Mouse (Mus musculus) heart, embryonic 11.5 days (tissue): Measurements from ENCODE around the gene Stk24. TPM values are rescaled to one million over a fixed set of nuclear protein-coding genes. Genes with fewer than 3 reads are reported as not detected.
A peak's percentile ranks its signal among the peaks of the same experiment; 100 is the strongest.

Source experiments
- ATAC-seq: fragments of 200-750 bp; cut with Nextera tagmentation; replicated peaks from 2 replicates; pipeline ENCODE4 v1.8.0; 2017; ENCODE audit warnings: moderate library complexity; ENCODE audit not compliant: insufficient number of reproducible peaks, low FRiP score, low TSS enrichment
- H3K27ac ChIP-seq: fragments of 300-500 bp; sonication (generic); 2 replicates; pipeline ENCODE4 v1.5.1; 2014; ENCODE audit warnings: mild to moderate bottlenecking, low read depth, low read length
- H3K27me3 ChIP-seq: fragments of 300-500 bp; sonication (generic); 2 replicates; pipeline ENCODE4 v1.6.1; 2014; ENCODE audit warnings: mild to moderate bottlenecking, low read length, mixed read lengths; ENCODE audit not compliant: control insufficient read depth, insufficient read depth
- H3K36me3 ChIP-seq: fragments of 300-500 bp; sonication (generic); 2 replicates; pipeline ENCODE4 v1.6.1; 2014; ENCODE audit warnings: mild to moderate bottlenecking, low read length, moderate library complexity, mixed read lengths; ENCODE audit not compliant: control insufficient read depth, insufficient read depth
- H3K4me1 ChIP-seq: fragments of 300-500 bp; sonication (generic); 2 replicates; pipeline ENCODE4 v1.6.1; 2014; ENCODE audit warnings: low read length; ENCODE audit not compliant: control insufficient read depth, insufficient read depth
- H3K4me2 ChIP-seq: fragments of 300-500 bp; sonication (generic); 2 replicates; pipeline ENCODE4 v1.6.1; 2014; ENCODE audit warnings: mild to moderate bottlenecking, moderate library complexity
- H3K4me3 ChIP-seq: fragments of 300-500 bp; sonication (generic); 2 replicates; pipeline ENCODE4 v1.5.1; 2014; ENCODE audit warnings: low read depth, low read length
- H3K9ac ChIP-seq: fragments of 300-500 bp; sonication (generic); 2 replicates; pipeline ENCODE4 v1.6.1; 2014; ENCODE audit warnings: mild to moderate bottlenecking, low read depth, low read length, moderate library complexity
- H3K9me3 ChIP-seq: fragments of 300-500 bp; sonication (generic); replicated peaks from 2 replicates; pipeline ENCODE4 v1.6.1; 2016; ENCODE audit warnings: low read length; ENCODE audit not compliant: control insufficient read depth
- WGBS: fragments of 180-500 bp; shearing (Covaris S2); extraction: QIAGEN DNeasy Blood & Tissue Kit; methylation state at CpG from one replicate; pipeline ENCODE4 v1.1.7; 2014; ENCODE audit not compliant: insufficient replicate concordance; 5-methylcytosine and 5-hydroxymethylcytosine counted together
- polyA plus RNA-seq: library from polyadenylated mRNA; unstranded; fragments of >200 nt; fragmentation: Nextera tagmentation; extraction: Ambion mirVana; gene quantifications from 2 replicates; pipeline ENCODE4 v1.2.1, GENCODE M21; 2014

The Stk24 gene
- polyA plus RNA-seq, 1 experiment from 2014 or later = 37.7 TPM

DNA sequence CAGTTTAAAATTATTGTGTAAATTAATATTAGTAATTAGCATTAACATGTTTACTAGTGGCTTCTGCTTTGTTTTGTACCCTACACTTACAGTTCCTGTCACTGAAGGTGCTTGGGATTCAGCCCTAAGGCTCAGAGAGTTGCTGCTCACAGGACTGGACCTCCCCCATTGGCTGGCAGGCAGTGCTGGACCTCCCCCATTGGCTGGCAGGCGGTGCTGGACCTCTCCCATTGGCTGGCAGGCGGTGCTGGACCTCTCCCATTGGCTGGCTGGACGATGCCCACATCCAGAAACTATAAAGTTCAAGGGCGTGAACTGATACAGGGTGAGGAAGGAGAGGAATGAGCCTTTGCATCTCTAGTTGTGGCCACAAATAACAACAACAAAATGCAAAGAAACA, 15.3 kb upstream of the Stk24 start:
- Histone ChIP-seq H3K27me3 (no peaks in the 10 kb centered on the region), H3K27ac (no peak overlapping the region), H3K9ac (no peak overlapping the region), H3K4me2 (no peak overlapping the region), H3K36me3 (no peaks in the 10 kb centered on the region), H3K4me1 (no peaks in the 10 kb centered on the region), H3K9me3 (no peaks in the 10 kb centered on the region), H3K4me3 (no peak overlapping the region)
- WGBS = 76% methylated on average over 4 of the region's 4 CpGs
- no peak for ATAC-seq

DNA sequence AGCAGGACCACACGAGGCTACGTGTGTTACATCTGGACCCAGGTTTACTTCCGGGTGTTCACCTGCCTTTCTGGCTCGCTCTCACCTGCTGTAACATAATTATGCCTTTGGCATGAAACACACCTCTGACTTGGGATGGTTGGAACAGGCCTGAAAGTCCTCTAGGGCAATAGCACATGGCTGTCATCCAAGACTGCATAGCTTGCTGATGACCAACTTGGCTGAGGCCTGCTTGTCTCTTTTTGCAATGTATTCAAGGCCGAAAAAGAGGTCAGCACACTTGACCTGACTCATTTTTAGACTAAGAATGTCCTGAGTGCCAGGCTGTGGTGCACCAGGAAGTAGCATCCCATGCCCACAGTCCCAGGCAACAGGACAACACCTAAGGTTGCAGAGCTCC, 12.1 kb upstream of the Stk24 start:
- Histone ChIP-seq H3K4me2 (no peak overlapping the region), H3K9ac (no peak overlapping the region), H3K4me1 (peaks cover 4% of the 10 kb centered on the region; the same call in 1 of the 2 replicates), H3K36me3 (no peaks in the 10 kb centered on the region), H3K4me3 (no peak overlapping the region), H3K27me3 (no peaks in the 10 kb centered on the region), H3K9me3 (no peaks in the 10 kb centered on the region), H3K27ac (no peak overlapping the region)
- WGBS = 77% methylated on average over 5 of the region's 5 CpGs
- no peak for ATAC-seq

DNA sequence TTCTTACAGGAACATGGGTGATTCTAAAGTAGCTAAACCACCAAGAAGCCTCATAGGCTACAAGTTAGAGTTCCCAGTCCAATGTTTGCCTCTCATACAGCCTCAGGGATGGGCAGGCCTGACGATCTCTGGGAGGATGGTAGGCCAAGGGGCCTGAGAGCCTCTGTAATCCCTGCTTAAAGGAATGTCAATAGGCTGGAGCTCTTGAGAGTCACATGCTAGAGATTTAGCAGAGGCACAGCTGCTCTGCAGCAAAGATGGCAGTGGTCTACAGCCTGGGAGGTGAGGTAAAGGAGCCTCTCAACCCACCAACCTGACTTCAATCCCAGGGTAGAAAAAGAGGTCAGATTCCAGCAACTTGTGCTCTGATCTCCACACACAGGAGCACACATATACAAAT, 7.9 kb upstream of the Stk24 start:
- Histone ChIP-seq H3K27me3 (no peaks in the 10 kb centered on the region), H3K4me2 (no peak overlapping the region), H3K4me3 (no peak overlapping the region), H3K9ac (no peak overlapping the region), H3K4me1 (peaks cover 7% of the 10 kb centered on the region), H3K36me3 (no peaks in the 10 kb centered on the region), H3K9me3 (no peaks in the 10 kb centered on the region), H3K27ac (0 out of 2 replicates have a peak overlapping the region, but pooled peaks have one; percentile 30)
- 34% methylated on average over 1 of the region's 1 CpGs for WGBS
- no peak for ATAC-seq

DNA sequence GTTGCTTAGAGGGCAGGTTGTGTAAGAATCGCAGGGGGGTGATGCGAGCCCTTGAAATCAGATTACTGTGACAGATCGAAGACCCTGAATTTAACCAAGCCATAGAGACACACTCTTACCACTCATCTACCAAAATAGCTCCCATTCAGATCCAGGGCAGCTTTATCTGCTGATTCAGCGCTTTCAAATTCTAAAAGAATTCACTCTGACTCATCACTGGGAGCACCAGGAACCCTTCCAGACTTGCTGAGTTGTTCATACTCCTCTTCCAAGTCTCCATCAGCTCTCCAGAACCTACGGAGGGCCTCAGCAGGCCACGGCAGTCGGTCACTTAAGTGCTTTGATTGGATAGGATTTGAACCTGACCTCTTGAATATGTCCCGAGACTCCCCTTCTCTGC, 5.6 kb upstream of the Stk24 start:
- Histone ChIP-seq H3K9me3 (no peaks in the 10 kb centered on the region), H3K36me3 (no peaks in the 10 kb centered on the region)
- ATAC-seq = no peak

DNA sequence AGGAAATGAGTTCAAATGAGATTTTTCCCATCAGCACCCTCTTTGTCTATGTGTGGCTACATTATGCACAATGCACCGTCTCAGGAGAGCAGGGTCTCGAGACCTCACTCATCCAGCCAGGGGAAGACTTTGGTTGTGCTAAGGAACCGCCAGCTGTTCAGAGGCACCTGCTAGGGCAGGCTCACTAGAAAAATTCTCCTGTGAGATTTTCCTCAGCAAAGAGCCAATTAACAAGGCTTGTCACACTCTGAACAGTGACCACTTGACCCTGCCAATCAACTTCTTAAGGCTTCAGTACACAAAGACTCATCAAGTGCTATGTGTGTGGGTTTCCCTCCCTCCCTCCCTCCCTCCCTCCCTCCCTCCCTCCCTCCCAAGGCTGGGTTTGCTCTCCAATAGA, 4.0 kb upstream of the Stk24 start:
- no peak overlapping the region for H3K4me3 ChIP-seq
- H3K9me3 ChIP-seq = no peaks in the 10 kb centered on the region
- 42% methylated on average over 3 of the region's 3 CpGs for WGBS
- H3K27me3 ChIP-seq = no peaks in the 10 kb centered on the region
- no peak overlapping the region for H3K27ac ChIP-seq
- no peak overlapping the region for H3K4me2 ChIP-seq
- H3K4me1 ChIP-seq = peaks cover 11% of the 10 kb centered on the region
- no peak overlapping the region for H3K9ac ChIP-seq
- ATAC-seq = no peak
- H3K36me3 ChIP-seq = no peaks in the 10 kb centered on the region

More for the DNA sequence above, 5.6 kb upstream of the Stk24 start:
- no peak overlapping the region for H3K27ac ChIP-seq
- H3K9ac ChIP-seq = no peak overlapping the region
- no peak overlapping the region for H3K4me3 ChIP-seq
- peaks cover 7% of the 10 kb centered on the region for H3K4me1 ChIP-seq
- H3K27me3 ChIP-seq = no peaks in the 10 kb centered on the region
- H3K4me2 ChIP-seq = no peak overlapping the region
- WGBS = 76% methylated on average over 8 of the region's 8 CpGs

DNA sequence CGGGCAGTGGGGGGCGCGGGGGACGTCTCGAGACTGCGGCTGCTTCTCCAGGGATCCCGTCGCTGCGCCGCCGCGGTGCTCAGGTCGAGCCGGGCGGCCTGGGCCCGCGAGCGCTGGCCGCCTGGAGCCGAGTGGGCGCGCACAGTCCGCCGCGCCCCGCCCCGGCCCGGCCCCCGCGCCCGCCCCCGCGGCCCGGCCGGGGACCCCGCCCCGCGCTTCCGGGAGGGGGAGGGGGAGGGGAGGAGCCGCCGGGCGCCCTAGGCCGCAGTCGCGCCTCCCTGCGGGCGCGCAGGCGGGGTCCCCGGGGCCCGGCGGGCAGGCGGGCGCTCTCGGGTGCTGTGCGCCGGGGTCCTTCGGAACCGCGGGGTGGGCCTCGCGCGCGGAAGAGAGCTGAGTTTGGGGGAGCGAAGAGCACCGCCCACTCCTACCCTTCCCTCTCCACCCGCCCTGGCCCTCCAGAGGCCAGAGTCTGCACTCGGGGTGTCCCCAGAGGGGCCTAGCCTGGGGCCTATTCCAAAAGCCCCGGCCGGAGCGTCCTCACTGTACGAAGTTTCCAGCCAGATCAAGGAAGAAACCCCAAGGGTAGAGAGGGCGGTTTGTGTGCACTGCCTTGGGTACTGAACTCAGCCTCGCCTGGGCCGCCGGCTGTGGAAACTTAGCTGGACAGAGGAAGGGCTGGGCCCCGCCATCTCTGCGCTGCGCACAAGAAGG, 540 bp downstream of the Stk24 start:
- Histone ChIP-seq H3K9ac (peak overlapping the region; percentile 99), H3K4me2 (peak overlapping the region; percentile 74), H3K4me1 (peaks cover 31% of the 10 kb centered on the region), H3K27me3 (no peaks in the 10 kb centered on the region), H3K4me3 (peak overlapping the region; percentile 99), H3K9me3 (no peaks in the 10 kb centered on the region), H3K36me3 (no peaks in the 10 kb centered on the region), H3K27ac (peak overlapping the region; percentile 94)
- peak; percentile 94 for ATAC-seq
- WGBS = under 1% methylated on average over 37 of the region's 79 CpGs

DNA sequence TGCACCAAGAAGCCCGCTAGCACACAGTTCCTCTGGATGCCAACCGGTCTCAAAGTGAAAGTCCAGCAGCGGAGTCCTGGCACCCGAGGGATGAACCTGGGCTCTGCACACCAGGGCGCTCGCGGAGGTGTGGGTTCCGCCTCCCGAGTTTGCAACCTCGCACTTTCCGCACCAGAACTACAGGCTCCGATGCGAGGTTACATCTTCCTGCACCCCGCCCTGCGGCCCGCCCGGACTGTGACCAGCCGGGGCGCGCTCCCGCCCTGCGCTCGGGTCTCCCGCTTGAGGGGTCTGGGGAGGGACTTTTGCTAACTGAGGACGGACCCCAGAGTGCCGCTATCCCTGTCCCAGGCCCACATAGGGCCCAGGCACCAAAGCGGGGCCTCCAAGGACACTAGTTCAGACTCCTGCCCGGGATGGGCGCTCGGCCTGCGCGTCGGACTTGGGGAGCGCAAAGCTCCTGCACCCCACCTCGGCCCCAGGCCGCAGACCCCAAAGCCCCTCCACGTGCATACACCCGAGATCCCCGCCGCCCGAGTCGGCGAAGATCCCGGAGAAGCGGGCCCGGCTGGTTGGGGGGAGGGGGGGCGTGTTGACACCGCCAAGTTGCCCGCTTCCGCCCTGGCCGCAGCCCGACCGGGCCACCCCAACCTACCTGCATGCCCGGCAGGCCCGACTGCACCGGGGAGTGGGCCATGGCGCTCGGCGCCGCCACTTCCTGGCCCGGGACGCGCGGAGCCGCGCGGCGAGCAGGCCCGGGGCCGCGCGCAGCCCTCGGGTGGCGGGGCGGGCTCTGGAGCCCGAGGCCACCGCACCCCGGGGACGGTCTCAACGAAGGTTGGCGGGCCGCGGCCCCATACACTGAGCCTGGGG, 1.3 kb downstream of the Stk24 start:
- ATAC-seq = peak; percentile 80
- Histone ChIP-seq H3K9ac (peak overlapping the region; percentile 99), H3K4me3 (peak overlapping the region; percentile 99), H3K4me1 (peaks cover 31% of the 10 kb centered on the region), H3K36me3 (no peaks in the 10 kb centered on the region), H3K27ac (peak overlapping the region; percentile 94), H3K4me2 (peak overlapping the region; percentile 74), H3K27me3 (no peaks in the 10 kb centered on the region), H3K9me3 (no peaks in the 10 kb centered on the region)
- WGBS = 0% methylated on average over 74 of the region's 83 CpGs

DNA sequence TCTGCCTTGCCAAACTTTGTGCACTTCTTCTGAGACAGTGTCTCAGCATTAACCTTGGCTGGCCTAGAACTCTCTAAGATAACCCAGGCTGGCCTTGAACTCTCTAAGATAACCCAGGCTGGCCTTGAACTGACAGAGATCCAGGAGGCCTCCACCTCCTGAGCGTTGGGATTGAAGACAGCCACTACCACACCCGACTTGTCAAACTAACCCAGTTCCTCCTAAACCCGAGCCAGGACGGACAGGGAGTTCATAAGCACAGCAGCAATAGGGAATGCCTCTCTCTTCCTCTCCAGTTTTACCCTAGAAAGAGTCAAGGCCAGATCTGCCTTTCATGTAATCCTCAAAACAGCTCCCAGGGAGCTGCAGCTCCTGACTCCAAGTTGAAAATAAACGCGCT, 3.2 kb downstream of the Stk24 start:
- peak overlapping the region; percentile 20 for H3K4me2 ChIP-seq
- no peak overlapping the region for H3K9ac ChIP-seq

More for the DNA sequence above, 3.2 kb downstream of the Stk24 start:
- 56% methylated on average over 6 of the region's 6 CpGs for WGBS
- Histone ChIP-seq H3K36me3 (no peaks in the 10 kb centered on the region), H3K9me3 (no peaks in the 10 kb centered on the region), H3K27ac (no peak overlapping the region), H3K4me1 (peaks cover 44% of the 10 kb centered on the region), H3K4me3 (no peak overlapping the region), H3K27me3 (no peaks in the 10 kb centered on the region)
- no peak for ATAC-seq
